In the genomic region with DNA sequence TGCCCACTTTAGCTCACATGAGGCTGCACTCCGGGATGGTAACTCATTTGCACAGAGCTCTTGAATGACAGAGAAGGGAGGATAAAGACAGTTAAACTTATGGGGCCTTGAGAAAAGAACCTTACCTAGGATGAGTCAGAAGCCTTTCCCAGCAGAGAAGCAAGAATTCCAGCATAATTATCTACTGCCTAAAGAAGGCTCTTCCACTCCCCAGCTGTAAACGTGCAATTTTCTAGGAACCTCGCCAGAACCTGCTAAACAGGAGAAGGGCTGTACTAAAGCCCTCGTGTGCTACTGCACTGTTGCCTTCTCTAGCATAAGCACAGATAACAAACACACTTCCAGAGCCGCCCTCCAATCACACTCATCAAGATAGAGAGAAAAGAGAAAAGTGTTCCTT, we compare ENCODE assay signal across 13 mouse cellular contexts.
A peak's percentile ranks its signal among the peaks of the same experiment; 100 is the strongest.
DNase-seq lines count a peak whose midpoint lies in the region; ATAC-seq and TF ChIP-seq lines count a peak whose summit lies in the region.
"Had no signal": no experiment of that assay in that cellular context is flagged by ENCODE, and none has a peak within 500 bp of the region (broad histone marks: within the 10 kb centered on the region; RNA-seq: fewer than 3 reads in every experiment).

No protein-coding gene starts in this region.

- no peak for TF ChIP-seq CTCF in lung, embryonic 14.5 days (IDR thresholded peaks at IDR 0.05; ENCODE audit: low read depth)
- no peak for TF ChIP-seq CTCF in lung, adult 2 months (IDR thresholded peaks at IDR 0.05; ENCODE audit: insufficient read depth, low read length)
- TF ChIP-seq CTCF in liver, postnatal 0 days (IDR thresholded peaks at IDR 0.05; ENCODE audit: low read depth) = no peak

- H3K27me3 ChIP-seq in lung, embryonic 14.5 days (ENCODE audit: insufficient read depth, low read length) = no peaks in the 10 kb centered on the region
- no peaks in the 10 kb centered on the region for H3K27me3 ChIP-seq in intestine, embryonic 14.5 days (replicated peaks; ENCODE audit: control insufficient read depth, insufficient read depth, low read length)
- no peaks in the 10 kb centered on the region for H3K27me3 ChIP-seq in liver, postnatal 0 days (ENCODE audit: insufficient read depth, low read length)
- H3K27me3 ChIP-seq in neural tube, embryonic 15.5 days (replicated peaks) = no peaks in the 10 kb centered on the region
- H3K27me3 ChIP-seq: heart, embryonic 15.5 days; hindbrain, embryonic 12.5 days; neural tube, embryonic 13.5 days had no signal

- TF ChIP-seq EP300 in liver, postnatal 0 days (IDR thresholded peaks at IDR 0.05; ENCODE audit: low read depth) = no peak

- TF ChIP-seq POLR2A in lung, adult 2 months (IDR thresholded peaks at IDR 0.05; ENCODE audit: borderline replicate concordance, extremely low read depth, low read depth, low read length) = no peak

- DNase-seq in lung, embryonic 14.5 days = peak; percentile 21
- no peak for DNase-seq in lung, adult 2 months
- peak; percentile 7 for DNase-seq in R1 (ENCODE audit: low read depth, low spot score)
- DNase-seq in intestine, embryonic 14.5 days (ENCODE audit: low spot score) = no peak
- DNase-seq in liver, postnatal 0 days = no peak
- no peak for DNase-seq in retina, postnatal 1 day
- DNase-seq in urinary bladder, postnatal 10 days (ENCODE audit: low spot score) = no peak
- DNase-seq: kidney, adult 8-10 months; right cerebral cortex, adult 18-20 months had no signal

- H3K9ac ChIP-seq in lung, embryonic 14.5 days = no peak overlapping the region
- no peak overlapping the region for H3K9ac ChIP-seq in intestine, embryonic 14.5 days (ENCODE audit: low read length)
- H3K9ac ChIP-seq in liver, postnatal 0 days (replicated peaks) = no peak overlapping the region
- H3K9ac ChIP-seq in neural tube, embryonic 15.5 days (replicated peaks) = no peak overlapping the region
- H3K9ac ChIP-seq: heart, embryonic 15.5 days; hindbrain, embryonic 12.5 days had no signal

- H3K4me2 ChIP-seq in lung, embryonic 14.5 days = no peak overlapping the region
- peak overlapping the region; percentile 48; the same call in 1 of the 2 replicates for H3K4me2 ChIP-seq in intestine, embryonic 14.5 days (ENCODE audit: low read length)
- peak overlapping the region; percentile 72; the same call in 1 of the 2 replicates for H3K4me2 ChIP-seq in liver, postnatal 0 days (ENCODE audit: low read depth, low read length)
- H3K4me2 ChIP-seq in neural tube, embryonic 15.5 days = no peak overlapping the region

- no peak overlapping the region for H3K27ac ChIP-seq in lung, embryonic 14.5 days (ENCODE audit: low read depth)
- no peak overlapping the region for H3K27ac ChIP-seq in intestine, embryonic 14.5 days (ENCODE audit: low read depth)
- H3K27ac ChIP-seq in liver, postnatal 0 days (ENCODE audit: low read depth) = peak overlapping the region; percentile 88
- H3K27ac ChIP-seq in neural tube, embryonic 15.5 days (replicated peaks) = no peak overlapping the region
- H3K27ac ChIP-seq: hindbrain, embryonic 12.5 days had no signal

- no peak overlapping the region for H3K4me3 ChIP-seq in lung, embryonic 14.5 days (ENCODE audit: low read depth, low read length)
- no peak overlapping the region for H3K4me3 ChIP-seq in lung, adult 2 months (replicated peaks; ENCODE audit: extremely low read depth, low read depth, low read length)
- no peak overlapping the region for H3K4me3 ChIP-seq in intestine, embryonic 14.5 days (ENCODE audit: low read depth, low read length)
- H3K4me3 ChIP-seq in liver, postnatal 0 days (ENCODE audit: low read depth, low read length) = no peak overlapping the region
- H3K4me3 ChIP-seq in neural tube, embryonic 15.5 days (replicated peaks) = no peak overlapping the region

- peaks cover 4% of the 10 kb centered on the region; the same call in 1 of the 2 replicates for H3K4me1 ChIP-seq in lung, embryonic 14.5 days (ENCODE audit: insufficient read depth)
- no peaks in the 10 kb centered on the region for H3K4me1 ChIP-seq in lung, adult 2 months (ENCODE audit: control insufficient read depth, insufficient read depth, low read length)
- H3K4me1 ChIP-seq in intestine, embryonic 14.5 days (replicated peaks; ENCODE audit: control insufficient read depth, insufficient read depth, low read length) = no peaks in the 10 kb centered on the region; the same call in 1 of the 2 replicates
- H3K4me1 ChIP-seq in liver, postnatal 0 days (ENCODE audit: insufficient read depth) = peaks cover 16% of the 10 kb centered on the region
- H3K4me1 ChIP-seq in neural tube, embryonic 15.5 days = peaks cover 7% of the 10 kb centered on the region

- ATAC-seq in lung, embryonic 14.5 days (ENCODE audit: insufficient read depth) = no peak
- ATAC-seq in intestine, embryonic 14.5 days (replicated peaks; ENCODE audit: low FRiP score, low TSS enrichment, low read depth) = no peak
- no peak for ATAC-seq in liver, postnatal 0 days
- ATAC-seq in neural tube, embryonic 15.5 days (ENCODE audit: low FRiP score) = no peak

- 43% methylated on average over 5 of the region's 5 CpGs for WGBS in lung, embryonic 14.5 days
- 43% methylated on average over 5 of the region's 5 CpGs for whole genome bisulfite sequencing in lung, adult 2 months
- WGBS in intestine, embryonic 14.5 days = 51% methylated on average over 5 of the region's 5 CpGs
- WGBS in liver, postnatal 0 days (ENCODE audit: insufficient replicate concordance) = 38% methylated on average over 5 of the region's 5 CpGs
- 77% methylated on average over 5 of the region's 5 CpGs for WGBS in neural tube, embryonic 15.5 days

- no peaks in the 10 kb centered on the region for H3K9me3 ChIP-seq in lung, embryonic 14.5 days (ENCODE audit: low read depth, low read length)
- H3K9me3 ChIP-seq in intestine, embryonic 14.5 days (ENCODE audit: control insufficient read depth, low read length) = no peaks in the 10 kb centered on the region
- H3K9me3 ChIP-seq in liver, postnatal 0 days (ENCODE audit: low read length) = no peaks in the 10 kb centered on the region
- H3K9me3 ChIP-seq in neural tube, embryonic 15.5 days (replicated peaks) = no peaks in the 10 kb centered on the region
- H3K9me3 ChIP-seq: heart, embryonic 15.5 days; hindbrain, embryonic 12.5 days; neural tube, embryonic 13.5 days had no signal

- no peaks in the 10 kb centered on the region for H3K36me3 ChIP-seq in lung, embryonic 14.5 days (ENCODE audit: insufficient read depth)
- H3K36me3 ChIP-seq in intestine, embryonic 14.5 days (ENCODE audit: control insufficient read depth, insufficient read depth, low read length) = no peaks in the 10 kb centered on the region
- H3K36me3 ChIP-seq in liver, postnatal 0 days (replicated peaks; ENCODE audit: insufficient read depth, low read length) = no peaks in the 10 kb centered on the region
- no peaks in the 10 kb centered on the region for H3K36me3 ChIP-seq in neural tube, embryonic 15.5 days
- H3K36me3 ChIP-seq: heart, embryonic 15.5 days; hindbrain, embryonic 12.5 days; neural tube, embryonic 13.5 days had no signal

Comparison
In these comparisons a context has a peak if more than half of its experiments do, and no peak if none do; other contexts are left out.
1. DNase-seq: peak in lung, embryonic 14.5 days (single experiment) and R1 (single experiment); none in lung, adult 2 months (single experiment), intestine, embryonic 14.5 days (single experiment), liver, postnatal 0 days (single experiment), retina, postnatal 1 day (single experiment) and urinary bladder, postnatal 10 days (single experiment).
2. H3K4me2 ChIP-seq: peak in intestine, embryonic 14.5 days (single experiment) and liver, postnatal 0 days (single experiment); none in lung, embryonic 14.5 days (single experiment) and neural tube, embryonic 15.5 days (single experiment).